In genomic region chr7:80401041-80401859, GRCm38 (mm10) we compare ENCODE assay signal across 8 mouse cellular contexts. TPM values are rescaled to one million over a fixed set of nuclear protein-coding genes. Genes with fewer than 3 reads are reported as not detected.
DNase-seq lines count a peak whose midpoint lies in the region; ATAC-seq lines count a peak whose summit lies in the region.

No protein-coding gene starts in this region.

- peak overlapping the region; percentile 98 for H3K9ac ChIP-seq in heart, embryonic 14.5 days (ENCODE audit: low read length)
- peak overlapping the region; percentile 90 for H3K9ac ChIP-seq in liver, embryonic 11.5 days (ENCODE audit: low read depth, low read length)
- peak overlapping the region; percentile 98 for H3K9ac ChIP-seq in stomach, embryonic 16.5 days (ENCODE audit: low read length)

- intact Hi-C loops in left cerebral cortex, postnatal 14 days (cut with DNase I) = no loop called here
- intact Hi-C loops in left cerebral cortex, postnatal 36 days (cut with DNase I) = no loop called here

- H3K4me3 ChIP-seq in heart, embryonic 14.5 days (ENCODE audit: control insufficient read depth in 1 of 2, insufficient read depth in 1 of 2, low read depth in 1 of 2, low read length in 2 of 2) = peak overlapping the region; percentile 83
- peak overlapping the region; percentile 90 for H3K4me3 ChIP-seq in liver, embryonic 11.5 days (ENCODE audit: low read depth, low read length)
- H3K4me3 ChIP-seq in stomach, embryonic 16.5 days (replicated peaks; ENCODE audit: low read length) = peak overlapping the region; percentile 87

- DNase-seq in left cerebral cortex, postnatal 14 days (ENCODE audit: low spot score in 2 of 2) = peak; percentile 35 to 71
- no peak for DNase-seq in left cerebral cortex, postnatal 36 days (ENCODE audit: low spot score in 2 of 2)
- peak; percentile 48 for DNase-seq in adrenal gland, postnatal 25 days
- DNase-seq in liver, embryonic 11.5 days (ENCODE audit: low spot score) = no peak
- DNase-seq in gastrocnemius, adult 8-10 months (ENCODE audit: low spot score in 2 of 2) = no peak
- no peak for DNase-seq in ovary, adult 18-20 months (ENCODE audit: low spot score)

- H3K27ac ChIP-seq in heart, embryonic 14.5 days (replicated peaks in 1 of 2; ENCODE audit: control insufficient read depth in 1 of 2, insufficient read depth in 1 of 2, low read depth in 2 of 2, low read length in 2 of 2) = peak overlapping the region; percentile 75 to 97
- peak overlapping the region; percentile 81; the same call in 1 of the 2 replicates for H3K27ac ChIP-seq in liver, embryonic 11.5 days (ENCODE audit: low read depth, low read length)
- H3K27ac ChIP-seq in stomach, embryonic 16.5 days (ENCODE audit: low read length) = peak overlapping the region; percentile 89

- 25% methylated on average over 5 of the region's 5 CpGs for WGBS in heart, embryonic 14.5 days
- 21% methylated on average over 5 of the region's 5 CpGs for WGBS in liver, embryonic 11.5 days
- 25% methylated on average over 5 of the region's 5 CpGs for WGBS in stomach, embryonic 16.5 days

- no peaks in the 10 kb centered on the region for H3K27me3 ChIP-seq in heart, embryonic 14.5 days (ENCODE audit: control insufficient read depth, insufficient read depth, low read length)
- peaks cover 12% of the 10 kb centered on the region; the same call in 1 of the 2 replicates for H3K27me3 ChIP-seq in liver, embryonic 11.5 days (replicated peaks; ENCODE audit: control insufficient read depth, insufficient read depth, low read length)
- 0 out of 2 replicates have a peak, but pooled peaks cover 5% of the 10 kb centered on the region for H3K27me3 ChIP-seq in stomach, embryonic 16.5 days (ENCODE audit: control insufficient read depth, insufficient read depth, low read length)

- H3K4me1 ChIP-seq in heart, embryonic 14.5 days (ENCODE audit: control insufficient read depth in 2 of 2, insufficient read depth in 2 of 2, low read length in 2 of 2) = peaks cover 21 to 51% of the 10 kb centered on the region in 2 experiments
- peaks cover 27% of the 10 kb centered on the region for H3K4me1 ChIP-seq in liver, embryonic 11.5 days (replicated peaks; ENCODE audit: control insufficient read depth, insufficient read depth, low read length)
- H3K4me1 ChIP-seq in stomach, embryonic 16.5 days (ENCODE audit: control insufficient read depth, insufficient read depth, low read length) = peaks cover 33% of the 10 kb centered on the region

- peaks cover 23% of the 10 kb centered on the region for H3K36me3 ChIP-seq in heart, embryonic 14.5 days (ENCODE audit: control insufficient read depth, insufficient read depth, low read length)
- peaks cover 13% of the 10 kb centered on the region for H3K36me3 ChIP-seq in liver, embryonic 11.5 days (ENCODE audit: control insufficient read depth, insufficient read depth, low read length)
- 0 out of 2 replicates have a peak, but pooled peaks cover 4% of the 10 kb centered on the region for H3K36me3 ChIP-seq in stomach, embryonic 16.5 days (ENCODE audit: control insufficient read depth, insufficient read depth, low read length)

- ATAC-seq in heart, embryonic 14.5 days (ENCODE audit: insufficient number of reproducible peaks, insufficient read depth, low FRiP score, low read depth) = no peak
- no peak for ATAC-seq in liver, embryonic 11.5 days (replicated peaks; ENCODE audit: low FRiP score)
- no peak for ATAC-seq in stomach, embryonic 16.5 days (ENCODE audit: insufficient read depth, low FRiP score)

- H3K9me3 ChIP-seq in heart, embryonic 14.5 days (ENCODE audit: control insufficient read depth, low read length) = no peaks in the 10 kb centered on the region
- no peaks in the 10 kb centered on the region for H3K9me3 ChIP-seq in liver, embryonic 11.5 days (ENCODE audit: control insufficient read depth, low read length)
- H3K9me3 ChIP-seq in stomach, embryonic 16.5 days (replicated peaks; ENCODE audit: control insufficient read depth, low read length) = no peaks in the 10 kb centered on the region

- peak overlapping the region; percentile 72 for H3K4me2 ChIP-seq in heart, embryonic 14.5 days (ENCODE audit: low read length)
- peak overlapping the region; percentile 97 for H3K4me2 ChIP-seq in liver, embryonic 11.5 days
- peak overlapping the region; percentile 86 for H3K4me2 ChIP-seq in stomach, embryonic 16.5 days (ENCODE audit: low read depth, low read length)

RNA-seq across cellular contexts. Expression of gene Furin, which starts 4.0 kb away (rescaled TPM):
- total RNA-seq in left cerebral cortex, postnatal 14 days (2021) = 10 to 100 TPM; 38.8 to 46.2 TPM
- total RNA-seq in left cerebral cortex, postnatal 36 days (2021) = 10 to 100 TPM; 30.7 to 38.5 TPM
- 157 and 167 TPM in 2 replicates for total RNA-seq in adrenal gland, postnatal 25 days (2021)
- 17.9 and 25.2 TPM in 2 replicates for polyA plus RNA-seq in heart, embryonic 14.5 days (2014; fragmentation: Nextera tagmentation; extraction: Ambion mirVana)
- polyA plus RNA-seq in liver, embryonic 11.5 days (2014; fragmentation: Nextera tagmentation; extraction: Ambion mirVana) = 8.3 and 10.4 TPM in 2 replicates
- polyA plus RNA-seq in stomach, embryonic 16.5 days (2015; fragmentation: Nextera tagmentation; extraction: Ambion mirVana) = 8.7 and 9.5 TPM in 2 replicates
- 10 to 100 TPM; 50.3 to 60.1 (median 56.7) TPM for total RNA-seq in gastrocnemius, adult 8-10 months (2022)

RNA-seq across cellular contexts. Expression of gene Fes, which starts 13.5 kb away (rescaled TPM):
- 1 to 10 TPM; 5.6 to 6.7 TPM for total RNA-seq in left cerebral cortex, postnatal 14 days (2021)
- 1 to 10 TPM; 6.0 to 7.1 TPM for total RNA-seq in left cerebral cortex, postnatal 36 days (2021)
- 10.0 and 12.0 TPM in 2 replicates for total RNA-seq in adrenal gland, postnatal 25 days (2021)
- 12.3 and 13.5 TPM in 2 replicates for polyA plus RNA-seq in heart, embryonic 14.5 days (2014; fragmentation: Nextera tagmentation; extraction: Ambion mirVana)
- 15.2 and 16.4 TPM in 2 replicates for polyA plus RNA-seq in liver, embryonic 11.5 days (2014; fragmentation: Nextera tagmentation; extraction: Ambion mirVana)
- 12.3 and 13.8 TPM in 2 replicates for polyA plus RNA-seq in stomach, embryonic 16.5 days (2015; fragmentation: Nextera tagmentation; extraction: Ambion mirVana)
- total RNA-seq in gastrocnemius, adult 8-10 months (2022) = 1 to 10 TPM; 1.7 to 2.7 (median 2.4) TPM

RNA-seq across cellular contexts. Expression of gene Man2a2, which starts 30.1 kb away (rescaled TPM):
- 100 to 1,000 TPM; 114 to 118 TPM for total RNA-seq in left cerebral cortex, postnatal 14 days (2021)
- 100 to 1,000 TPM; 128 to 158 TPM for total RNA-seq in left cerebral cortex, postnatal 36 days (2021)
- 92.6 and 109 TPM in 2 replicates for total RNA-seq in adrenal gland, postnatal 25 days (2021)
- 15.9 and 19.5 TPM in 2 replicates for polyA plus RNA-seq in heart, embryonic 14.5 days (2014; fragmentation: Nextera tagmentation; extraction: Ambion mirVana)
- 9.4 and 12.4 TPM in 2 replicates for polyA plus RNA-seq in liver, embryonic 11.5 days (2014; fragmentation: Nextera tagmentation; extraction: Ambion mirVana)
- polyA plus RNA-seq in stomach, embryonic 16.5 days (2015; fragmentation: Nextera tagmentation; extraction: Ambion mirVana) = 13.8 and 14.7 TPM in 2 replicates
- total RNA-seq in gastrocnemius, adult 8-10 months (2022) = 100 to 1,000 TPM; 139 to 171 (median 148) TPM

RNA-seq across cellular contexts. Expression of gene Hddc3, which starts 58.3 kb away (rescaled TPM):
- total RNA-seq in left cerebral cortex, postnatal 14 days (2021) = 10 to 100 TPM; 42.0 to 53.2 TPM
- 10 to 100 TPM; 52.9 to 65.7 TPM for total RNA-seq in left cerebral cortex, postnatal 36 days (2021)
- total RNA-seq in adrenal gland, postnatal 25 days (2021) = 32.8 and 37.9 TPM in 2 replicates
- 18.2 and 23.1 TPM in 2 replicates for polyA plus RNA-seq in heart, embryonic 14.5 days (2014; fragmentation: Nextera tagmentation; extraction: Ambion mirVana)
- polyA plus RNA-seq in liver, embryonic 11.5 days (2014; fragmentation: Nextera tagmentation; extraction: Ambion mirVana) = 9.7 and 10.5 TPM in 2 replicates
- polyA plus RNA-seq in stomach, embryonic 16.5 days (2015; fragmentation: Nextera tagmentation; extraction: Ambion mirVana) = 13.4 and 17.7 TPM in 2 replicates
- 10 to 100 TPM; 22.9 to 26.1 (median 24.6) TPM for total RNA-seq in gastrocnemius, adult 8-10 months (2022)

Comparison
In these comparisons a context has a peak if more than half of its experiments do, and no peak if none do; other contexts are left out.
1. DNase-seq: peak in left cerebral cortex, postnatal 14 days (2 of 2) and adrenal gland, postnatal 25 days (single experiment); none in left cerebral cortex, postnatal 36 days (0 of 2), liver, embryonic 11.5 days (single experiment), gastrocnemius, adult 8-10 months (0 of 2) and ovary, adult 18-20 months (single experiment).
2. Peak in every context shown above with its lines, with median percentiles within 50 percentile points of each other: H3K27ac ChIP-seq, H3K4me2 ChIP-seq, H3K4me3 ChIP-seq and H3K9ac ChIP-seq.